Mouse (Mus musculus) forebrain, embryonic 14.5 days (tissue): ENCODE results near the gene 1190005I06Rik. TPM values are rescaled to one million over a fixed set of nuclear protein-coding genes. Genes with fewer than 3 reads are reported as not detected.
A peak's percentile ranks its signal among the peaks of the same experiment; 100 is the strongest.

ENCODE experiments used
- ATAC-seq: fragments of 200-750 bp; cut with Nextera tagmentation; 2 replicates; pipeline ENCODE4 v1.8.0; 2017; ENCODE audit warnings: mild to moderate bottlenecking, moderate library complexity
- DNase-seq: peaks from one replicate; pipeline ENCODE4 v3.0.0-alpha.2; 2015; ENCODE audit warnings: low spot score
- H3K27ac ChIP-seq: fragments of 300-500 bp; sonication (generic); 2 replicates; pipeline ENCODE4 v1.5.1; 2014; ENCODE audit warnings: low read depth, mild to moderate bottlenecking, control low read depth, low read length, moderate library complexity
- H3K27me3 ChIP-seq: fragments of 300-500 bp; sonication (generic); replicated peaks from 2 replicates; pipeline ENCODE4 v1.6.1; 2014; ENCODE audit warnings: low read length, control low read depth, mixed read lengths; ENCODE audit not compliant: control insufficient read depth, insufficient read depth
- H3K36me3 ChIP-seq: fragments of 300-500 bp; sonication (generic); 2 replicates; pipeline ENCODE4 v1.6.1; 2014; ENCODE audit warnings: low read length, control low read depth; ENCODE audit not compliant: control insufficient read depth, insufficient read depth
- H3K4me1 ChIP-seq: fragments of 300-500 bp; sonication (generic); 2 replicates; pipeline ENCODE4 v1.6.1; 2014; ENCODE audit warnings: antibody characterized with exemption, low read length, control low read depth; ENCODE audit not compliant: control insufficient read depth, insufficient read depth
- H3K4me2 ChIP-seq: fragments of 300-500 bp; sonication (generic); 2 replicates; pipeline ENCODE4 v1.6.1; 2014; ENCODE audit warnings: mild to moderate bottlenecking, control low read depth, low read length
- H3K4me3 ChIP-seq: fragments of 300-500 bp; sonication (generic); 2 replicates; pipeline ENCODE4 v1.5.1; 2014; ENCODE audit warnings: low read depth, low read length, control low read depth
- H3K9ac ChIP-seq: fragments of 300-500 bp; sonication (generic); 2 replicates; pipeline ENCODE4 v1.6.1; 2014; ENCODE audit warnings: mild to moderate bottlenecking, low read length, control low read depth, moderate library complexity
- H3K9me3 ChIP-seq: fragments of 300-500 bp; sonication (generic); replicated peaks from 2 replicates; pipeline ENCODE4 v1.6.1; 2016; ENCODE audit warnings: low read length, control low read depth, mixed read lengths; ENCODE audit not compliant: control insufficient read depth
- WGBS: fragments of 180-500 bp; shearing (Covaris S2); extraction: QIAGEN DNeasy Blood & Tissue Kit; methylation state at CpG from one replicate; pipeline ENCODE4 v1.1.7; 2014; 5-methylcytosine and 5-hydroxymethylcytosine counted together
- polyA plus RNA-seq: library from polyadenylated mRNA; unstranded; fragments of >200 nt; fragmentation: Nextera tagmentation; extraction: Ambion mirVana; gene quantifications from 2 replicates; pipeline ENCODE4 v1.2.1, GENCODE M21; 2014

The 1190005I06Rik gene
- polyA plus RNA-seq, 1 experiment from 2014 or later, result 7.1 TPM

- ATAC-seq (no peak), DNase-seq (no peak)
- 69% methylated on average over 21 of the region's 21 CpGs for WGBS
- Histone ChIP-seq H3K4me1 (peaks cover 4% of the 10 kb centered on the region; the same call in 1 of the 2 replicates), H3K36me3 (no peaks in the 10 kb centered on the region), H3K4me2 (no peak overlapping the region), H3K27ac (no peak overlapping the region), H3K9ac (no peak overlapping the region), H3K4me3 (no peak overlapping the region), H3K27me3 (peaks cover 29% of the 10 kb centered on the region), H3K9me3 (no peaks in the 10 kb centered on the region)
Measured at GRCm38 (mm10) chr8:120631441-120632375, 15.7 kb downstream of the 1190005I06Rik start.

- ATAC-seq, result no peak
- peaks cover 4% of the 10 kb centered on the region; the same call in 1 of the 2 replicates for H3K4me1 ChIP-seq
- H3K36me3 ChIP-seq, result no peaks in the 10 kb centered on the region
- H3K27me3 ChIP-seq, result peaks cover 26% of the 10 kb centered on the region
- no peak overlapping the region for H3K4me3 ChIP-seq
- no peak overlapping the region for H3K9ac ChIP-seq
- DNase-seq, result no peak
- no peak overlapping the region for H3K27ac ChIP-seq
- H3K4me2 ChIP-seq, result no peak overlapping the region
- no peaks in the 10 kb centered on the region for H3K9me3 ChIP-seq
- 51% methylated on average over 6 of the region's 6 CpGs for WGBS
Measured at GRCm38 (mm10) chr8:120630848-120631247, 16.6 kb downstream of the 1190005I06Rik start.

- H3K27me3 ChIP-seq, result peaks cover 22% of the 10 kb centered on the region
- H3K27ac ChIP-seq, result no peak overlapping the region
- H3K9ac ChIP-seq, result no peak overlapping the region
- no peak overlapping the region for H3K4me2 ChIP-seq
- peaks cover 4% of the 10 kb centered on the region; the same call in 1 of the 2 replicates for H3K4me1 ChIP-seq
- WGBS, result 54% methylated on average over 5 of the region's 5 CpGs
- DNase-seq, result no peak
- no peaks in the 10 kb centered on the region for H3K9me3 ChIP-seq
- no peaks in the 10 kb centered on the region for H3K36me3 ChIP-seq
- ATAC-seq, result no peak
- no peak overlapping the region for H3K4me3 ChIP-seq
Measured at GRCm38 (mm10) chr8:120630031-120630430, 17.4 kb downstream of the 1190005I06Rik start.

- H3K4me2 ChIP-seq, result no peak overlapping the region
- H3K36me3 ChIP-seq, result no peaks in the 10 kb centered on the region
- 64% methylated on average over 5 of the region's 5 CpGs for WGBS
- H3K4me1 ChIP-seq, result no peaks in the 10 kb centered on the region
- DNase-seq, result peak; percentile 37
- H3K4me3 ChIP-seq, result no peak overlapping the region
- no peak for ATAC-seq
- 0 out of 2 replicates have a peak, but pooled peaks cover 3% of the 10 kb centered on the region for H3K27me3 ChIP-seq
- H3K27ac ChIP-seq, result no peak overlapping the region
- no peaks in the 10 kb centered on the region for H3K9me3 ChIP-seq
- H3K9ac ChIP-seq, result no peak overlapping the region
Measured at GRCm38 (mm10) chr8:120627298-120627697, 20.1 kb downstream of the 1190005I06Rik start.

- no peak for DNase-seq
- Histone ChIP-seq H3K36me3 (no peaks in the 10 kb centered on the region), H3K9ac (no peak overlapping the region), H3K4me3 (no peak overlapping the region), H3K27ac (no peak overlapping the region), H3K9me3 (no peaks in the 10 kb centered on the region), H3K4me2 (no peak overlapping the region), H3K27me3 (no peaks in the 10 kb centered on the region), H3K4me1 (0 out of 2 replicates have a peak, but pooled peaks cover 3% of the 10 kb centered on the region)
- 65% methylated on average over 11 of the region's 11 CpGs for WGBS
- no peak for ATAC-seq
Measured at GRCm38 (mm10) chr8:120626461-120626860, 21.0 kb downstream of the 1190005I06Rik start.

GRCm38 (mm10) chr8:120623608-120624007, 23.8 kb downstream of the 1190005I06Rik start:
- ATAC-seq, result no peak
- no peak for DNase-seq
- Histone ChIP-seq H3K36me3 (no peaks in the 10 kb centered on the region), H3K4me3 (no peak overlapping the region), H3K9me3 (no peaks in the 10 kb centered on the region), H3K4me1 (0 out of 2 replicates have a peak, but pooled peaks cover 3% of the 10 kb centered on the region), H3K4me2 (no peak overlapping the region), H3K27ac (no peak overlapping the region), H3K9ac (no peak overlapping the region), H3K27me3 (no peaks in the 10 kb centered on the region)
- WGBS, result 18% methylated on average over 2 of the region's 2 CpGs

- no peaks in the 10 kb centered on the region for H3K36me3 ChIP-seq
- no peaks in the 10 kb centered on the region for H3K9me3 ChIP-seq
- ATAC-seq (no peak), DNase-seq (no peak)
- H3K4me2 ChIP-seq, result no peak overlapping the region
- H3K9ac ChIP-seq, result no peak overlapping the region
- no peak overlapping the region for H3K4me3 ChIP-seq
- no peaks in the 10 kb centered on the region for H3K27me3 ChIP-seq
- peaks cover 5% of the 10 kb centered on the region; the same call in 1 of the 2 replicates for H3K4me1 ChIP-seq
- no peak overlapping the region for H3K27ac ChIP-seq
- WGBS, result 72% methylated on average over 14 of the region's 14 CpGs
Measured at GRCm38 (mm10) chr8:120622161-120622560, 25.3 kb downstream of the 1190005I06Rik start.

- Histone ChIP-seq H3K27me3 (no peaks in the 10 kb centered on the region), H3K36me3 (no peaks in the 10 kb centered on the region), H3K4me2 (no peak overlapping the region), H3K27ac (no peak overlapping the region), H3K9ac (no peak overlapping the region), H3K9me3 (no peaks in the 10 kb centered on the region), H3K4me3 (no peak overlapping the region), H3K4me1 (peaks cover 10% of the 10 kb centered on the region; the same call in 1 of the 2 replicates)
- 56% methylated on average over 7 of the region's 7 CpGs for WGBS
- no peak for DNase-seq
- ATAC-seq, result no peak
Measured at GRCm38 (mm10) chr8:120620441-120620840, 27.0 kb downstream of the 1190005I06Rik start.
